Mouse (Mus musculus): ENCODE results near the gene Tspan9.
A peak's percentile ranks its signal among the peaks of the same experiment; 100 is the strongest.

Gene Tspan9

GRCm38 (mm10) chr6:128133679-128134191 lies 9.7 kb downstream of the Tspan9 start:
- ATAC-seq (ENCODE audit: low TSS enrichment): peak; percentile 30; the same call in 1 of the 2 replicates

GRCm38 (mm10) chr6:128132581-128132980 lies 10.8 kb downstream of the Tspan9 start:
- ATAC-seq (ENCODE audit: low TSS enrichment): peak; percentile 11; the same call in 1 of the 2 replicates

- ATAC-seq (ENCODE audit: low TSS enrichment): no peak
Observed at GRCm38 (mm10) chr6:128131390-128131789, 12.0 kb downstream of the Tspan9 start.

GRCm38 (mm10) chr6:128130686-128131085 lies 12.7 kb downstream of the Tspan9 start:
- peak; percentile 8; the same call in 1 of the 2 replicates for ATAC-seq (ENCODE audit: low TSS enrichment)

GRCm38 (mm10) chr6:128129382-128129781 lies 14.0 kb downstream of the Tspan9 start:
- ATAC-seq (ENCODE audit: low TSS enrichment): no peak

- no peak for ATAC-seq (ENCODE audit: low TSS enrichment)
Observed at GRCm38 (mm10) chr6:128127312-128127711, 16.1 kb downstream of the Tspan9 start.

- no peak for ATAC-seq (ENCODE audit: low TSS enrichment)
Observed at GRCm38 (mm10) chr6:128126876-128127275, 16.5 kb downstream of the Tspan9 start.

DNA sequence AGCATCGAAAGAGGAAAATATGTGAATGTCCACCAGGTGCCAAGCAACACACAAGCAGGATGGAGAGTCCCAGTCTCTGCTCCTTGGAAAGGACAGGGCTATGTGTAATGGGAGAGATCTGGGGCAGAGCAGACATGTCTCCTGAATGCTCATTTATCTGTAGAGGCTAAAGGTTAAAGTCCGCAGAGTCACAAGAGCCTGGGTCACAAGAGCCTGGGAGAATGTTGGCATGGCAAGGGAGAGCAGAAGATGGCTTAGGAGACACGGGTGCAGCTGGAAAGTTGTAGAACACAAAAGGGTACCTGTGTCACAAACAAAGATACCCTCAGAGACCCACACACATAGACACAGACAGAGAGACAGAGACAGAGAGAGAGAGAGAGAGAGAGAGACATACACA lies 17.9 kb downstream of the Tspan9 start:
- ATAC-seq (ENCODE audit: low TSS enrichment): no peak

- no peak for ATAC-seq (ENCODE audit: low TSS enrichment)
Observed at GRCm38 (mm10) chr6:128124222-128124971, 19.0 kb downstream of the Tspan9 start.

DNA sequence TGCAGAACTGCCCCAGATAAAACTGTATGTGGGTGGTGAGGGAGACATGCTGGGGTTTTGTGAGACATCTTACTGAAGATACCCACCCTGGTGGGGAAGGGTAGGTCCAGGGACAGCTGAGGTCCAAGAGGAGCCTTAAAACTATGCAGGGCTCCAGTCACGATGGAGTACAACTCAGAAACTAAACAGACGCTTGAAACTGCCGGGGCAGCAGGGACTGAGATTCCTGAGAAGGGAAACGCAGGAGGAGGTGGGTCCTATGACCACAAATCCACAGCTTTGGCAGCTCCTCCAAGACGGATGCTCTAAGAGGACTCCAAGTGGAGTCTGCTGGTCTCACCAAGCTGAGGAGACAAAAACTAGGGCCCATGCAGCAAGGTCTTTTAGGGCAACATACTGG lies 21.3 kb downstream of the Tspan9 start:
- ATAC-seq (ENCODE audit: low TSS enrichment): peak; percentile 31; the same call in 1 of the 2 replicates

- peak; percentile 5; the same call in 1 of the 2 replicates for ATAC-seq (ENCODE audit: low TSS enrichment)
Observed at GRCm38 (mm10) chr6:128121691-128122090, 21.7 kb downstream of the Tspan9 start.

DNA sequence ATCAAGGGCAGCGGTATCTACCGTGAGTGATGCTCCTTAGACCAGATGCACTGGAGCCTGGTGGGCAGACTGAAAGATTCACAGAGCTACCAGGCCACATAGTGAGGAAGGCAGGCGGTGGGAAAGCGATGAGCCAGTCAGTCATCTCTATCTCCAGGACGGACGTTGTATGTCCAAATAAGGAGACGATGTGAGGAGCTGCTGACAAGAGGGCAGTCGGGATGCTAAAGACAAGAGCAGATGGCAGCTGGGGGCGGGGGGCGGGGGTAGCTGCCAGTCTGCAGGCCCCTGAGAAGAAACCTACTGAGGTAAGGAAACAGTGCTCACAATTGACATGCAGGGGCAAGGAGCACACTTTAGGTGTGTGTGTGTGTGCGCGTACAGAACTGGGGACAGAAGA lies 22.6 kb downstream of the Tspan9 start:
- ATAC-seq (ENCODE audit: low TSS enrichment): no peak

- ATAC-seq (ENCODE audit: low TSS enrichment): no peak
Observed at GRCm38 (mm10) chr6:128118670-128119230, 24.6 kb downstream of the Tspan9 start.

DNA sequence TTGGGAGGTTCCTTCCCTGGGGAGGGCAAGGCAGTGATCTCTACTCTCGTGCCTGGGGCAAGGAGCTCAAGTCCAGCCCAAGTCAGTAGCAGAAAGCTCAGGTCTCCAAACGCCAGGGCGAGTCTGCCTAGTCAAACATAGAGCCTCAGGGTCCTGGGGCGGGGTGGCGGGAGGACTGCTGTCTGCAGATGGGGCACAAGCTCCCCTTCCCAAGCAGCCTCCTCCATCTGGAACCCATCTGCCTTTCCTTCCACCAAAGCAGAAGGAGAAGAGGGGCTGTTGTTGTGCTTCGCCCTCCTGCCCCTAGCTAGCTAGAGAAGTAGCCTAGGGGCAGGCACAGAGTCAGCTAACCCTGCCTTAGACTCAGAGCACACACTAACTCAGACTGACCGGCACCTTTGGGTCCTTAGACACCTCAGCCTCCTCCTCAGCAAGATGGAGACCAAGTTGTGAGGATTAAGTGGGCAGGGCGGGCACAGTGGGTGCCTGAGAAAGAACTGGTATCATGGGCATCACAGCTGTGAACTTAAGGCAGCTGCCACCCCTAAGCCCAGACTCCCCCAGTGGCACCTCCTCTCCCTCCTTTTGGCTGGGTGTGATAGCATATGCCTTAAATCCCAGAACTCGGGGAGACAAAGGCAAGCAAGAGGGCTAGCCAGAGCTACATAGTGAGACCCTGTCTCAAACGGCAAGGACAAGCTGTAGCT lies 26.4 kb downstream of the Tspan9 start:
- ATAC-seq (ENCODE audit: low TSS enrichment): no peak

DNA sequence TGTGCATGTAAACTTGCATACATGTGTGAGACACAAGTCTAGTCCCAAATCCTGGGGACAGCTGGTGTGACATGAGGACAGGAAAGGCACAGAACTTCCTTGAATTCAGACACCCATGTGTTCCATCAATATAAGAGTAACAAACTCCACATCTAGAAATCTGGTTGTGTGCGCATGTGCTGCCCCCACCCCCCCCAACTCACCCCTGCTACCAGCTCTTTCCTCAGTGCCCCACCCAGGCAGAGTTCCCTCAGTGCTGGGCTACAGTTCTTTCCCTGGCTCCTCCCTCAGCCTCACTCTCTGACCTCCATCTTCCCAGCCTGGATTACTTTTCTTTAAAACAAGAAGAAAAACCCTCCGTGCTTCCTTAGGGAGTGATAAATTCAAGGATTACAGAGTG lies 27.1 kb downstream of the Tspan9 start:
- ATAC-seq (ENCODE audit: low TSS enrichment): no peak

DNA sequence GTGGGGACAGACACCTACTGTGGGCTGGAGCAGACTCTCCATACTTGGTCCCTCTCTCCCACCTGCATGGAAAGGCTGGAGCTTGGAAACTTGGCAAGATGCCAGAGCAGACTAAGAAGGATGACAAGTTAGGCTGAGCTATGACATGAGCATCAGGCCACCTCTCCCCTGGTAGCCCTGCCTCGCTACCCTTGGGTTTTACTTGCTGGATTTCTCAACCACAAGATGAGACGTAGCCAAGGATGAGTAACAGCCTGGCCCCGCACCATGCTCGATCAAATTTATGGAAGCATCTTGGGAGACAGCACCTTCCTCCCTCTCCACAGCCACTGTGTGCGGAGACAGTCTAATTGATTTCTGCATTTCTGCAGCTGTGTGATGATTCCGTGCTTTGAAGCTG lies 28.3 kb downstream of the Tspan9 start:
- peak; percentile 28 for ATAC-seq (ENCODE audit: low TSS enrichment)

DNA sequence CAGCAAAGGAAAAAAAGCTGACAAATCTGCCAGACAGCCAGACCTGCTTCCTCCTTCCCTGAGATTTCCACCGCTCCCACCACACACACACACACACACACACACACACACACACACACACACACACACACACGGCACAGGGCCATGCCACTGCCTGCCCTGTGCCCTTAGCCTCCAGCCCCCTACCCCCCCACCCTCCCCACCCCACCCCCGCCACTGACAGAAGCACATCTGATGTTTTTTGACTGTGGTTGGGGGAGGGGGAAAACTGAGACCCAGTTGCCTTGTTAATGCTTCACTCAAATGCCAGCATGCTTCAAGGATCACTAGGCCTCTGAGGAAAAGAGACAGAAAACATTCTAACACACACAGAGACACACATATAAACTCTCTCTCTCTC lies 30.8 kb downstream of the Tspan9 start:
- ATAC-seq (ENCODE audit: low TSS enrichment): no peak

DNA sequence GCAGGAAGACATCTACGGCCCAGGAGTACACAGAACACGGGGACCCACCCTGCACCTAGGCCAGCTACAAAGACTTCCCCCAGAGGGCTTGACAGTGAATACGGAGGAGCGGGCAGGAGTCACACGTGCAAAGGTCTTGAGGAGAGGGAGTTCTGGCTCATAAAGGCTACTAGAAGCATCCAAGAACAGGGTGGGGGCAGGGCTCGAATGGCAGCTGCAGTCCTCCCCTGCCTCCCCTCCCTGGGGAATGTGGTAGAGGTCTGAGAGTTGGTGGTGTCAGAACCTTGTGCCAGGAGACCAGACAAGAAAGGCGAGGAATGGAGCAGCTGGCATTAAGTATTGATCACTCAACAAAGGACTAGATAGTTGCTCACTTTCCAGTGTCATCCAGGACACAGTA lies 31.6 kb downstream of the Tspan9 start:
- ATAC-seq (ENCODE audit: low TSS enrichment): no peak

DNA sequence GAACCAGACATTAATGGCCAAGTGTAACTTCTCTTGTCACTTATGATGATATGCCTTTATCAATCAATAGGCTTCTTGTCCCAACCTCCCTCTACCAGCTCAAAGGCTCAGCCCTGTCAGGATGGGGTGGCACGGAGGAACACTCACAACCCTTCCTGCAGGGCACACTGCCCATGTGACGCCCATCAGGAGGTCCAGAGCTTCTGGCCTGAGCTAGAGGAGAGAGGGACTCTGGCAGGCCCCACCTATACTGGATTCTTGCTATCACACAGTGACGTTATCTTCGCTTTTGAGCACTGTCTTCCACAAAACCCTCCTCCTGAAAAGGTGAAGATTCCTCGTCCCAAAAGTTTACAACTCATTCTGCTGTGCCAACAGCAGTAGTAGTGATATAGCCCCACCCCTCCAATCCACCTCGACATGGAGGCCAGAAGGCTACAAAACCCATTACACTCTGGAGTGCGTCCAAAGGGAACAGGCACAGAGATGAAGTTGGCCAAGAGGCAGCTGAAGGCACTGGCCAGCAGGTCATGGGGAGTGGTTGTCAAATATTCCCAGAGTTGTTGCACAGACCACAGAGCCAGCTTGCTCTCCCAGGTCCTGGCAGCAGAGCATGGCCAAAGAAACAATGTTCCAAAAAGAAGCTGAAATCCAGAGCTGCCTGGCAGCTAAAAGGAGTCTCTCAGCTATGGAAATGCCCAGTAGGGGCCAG lies 34.9 kb downstream of the Tspan9 start:
- ATAC-seq (ENCODE audit: low TSS enrichment): 0 out of 2 replicates have a peak, but pooled peaks have one; percentile 29

DNA sequence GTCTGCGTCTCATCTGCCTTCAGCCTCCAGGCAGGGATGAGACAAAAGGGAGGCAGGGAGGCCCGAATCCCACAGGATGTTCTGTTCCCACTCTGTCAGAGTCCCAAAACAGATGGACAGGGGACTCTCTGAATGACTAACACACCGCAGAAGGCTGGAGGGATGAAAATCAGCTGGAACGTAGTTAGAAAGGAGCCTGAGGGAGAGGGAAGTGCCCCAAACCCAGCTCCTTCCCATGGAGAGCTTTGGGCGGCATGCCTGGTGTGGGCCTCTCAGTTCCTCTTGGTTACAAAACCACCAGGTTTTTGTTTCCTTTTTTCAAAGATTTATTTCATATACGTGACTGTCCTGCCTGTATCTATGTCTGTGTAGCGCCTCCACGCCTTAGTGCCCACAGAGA lies 35.7 kb downstream of the Tspan9 start:
- peak; percentile 53 for ATAC-seq (ENCODE audit: low TSS enrichment)

DNA sequence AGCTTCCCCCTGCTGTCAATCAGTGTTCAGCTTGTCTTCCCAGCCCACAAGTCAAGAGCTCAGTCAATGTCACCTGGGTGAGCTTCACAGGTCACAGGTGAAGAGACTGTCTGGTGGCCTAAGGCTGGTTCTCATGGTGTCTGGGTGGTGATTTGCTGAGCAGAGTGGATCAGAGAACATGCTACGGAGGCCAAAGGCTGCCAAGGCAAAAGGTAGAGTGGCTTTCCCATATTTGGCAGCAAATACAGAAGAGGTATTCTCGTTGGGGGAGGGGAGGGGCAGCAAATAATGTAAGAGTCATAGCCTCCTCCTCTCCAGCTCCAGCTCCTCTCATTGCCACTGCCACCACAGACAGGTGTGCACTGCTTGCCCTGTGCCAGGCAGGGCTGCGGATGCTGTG lies 37.2 kb downstream of the Tspan9 start:
- ATAC-seq (ENCODE audit: low TSS enrichment): no peak

Measured in frontal cortex, adult (tissue).